15 mouse cellular contexts compared by ENCODE assay signal in genomic region chr8:55028371-55028770, GRCm38 (mm10).
"Had no signal": no experiment of that assay in that cellular context is flagged by ENCODE, and none has a peak within 500 bp of the region (broad histone marks: within the 10 kb centered on the region; RNA-seq: fewer than 3 reads in every experiment).

No protein-coding gene starts in this region.

- H3K27me3 ChIP-seq: neural tube, embryonic 15.5 days; stomach, embryonic 15.5 days had no signal

- H3K9ac ChIP-seq: neural tube, embryonic 15.5 days; stomach, embryonic 15.5 days had no signal

- H3K36me3 ChIP-seq: neural tube, embryonic 15.5 days; stomach, embryonic 15.5 days had no signal

- H3K27ac ChIP-seq: neural tube, embryonic 15.5 days; stomach, embryonic 15.5 days; stomach, postnatal 0 days had no signal

- H3K9me3 ChIP-seq: neural tube, embryonic 15.5 days; stomach, embryonic 15.5 days had no signal

- H3K4me2 ChIP-seq: neural tube, embryonic 15.5 days; stomach, embryonic 15.5 days had no signal

- H3K4me1 ChIP-seq: stomach, embryonic 15.5 days had no signal

- H3K4me3 ChIP-seq: neural tube, embryonic 15.5 days; stomach, embryonic 15.5 days had no signal

- DNase-seq: retina, postnatal 1 day; right cerebral cortex, adult 18-20 months; right cerebral cortex, postnatal 14 days; right cerebral cortex, postnatal 25 days; right cerebral cortex, postnatal 4 days; spleen, adult 18-20 months; thymus, adult 18-20 months; thymus, adult 2 months; thymus, postnatal 14 days; thymus, postnatal 25 days; thymus, postnatal 36 days; thymus, postnatal 4 days had no signal
